Mouse (Mus musculus) adrenal gland, postnatal 10 days (tissue): ENCODE results near the gene Mitf. TPM values are rescaled to one million over a fixed set of nuclear protein-coding genes. Genes with fewer than 3 reads are reported as not detected.

Experiments
- DNase-seq: peaks from one replicate; pipeline ENCODE4 v3.0.0; 2021; ENCODE audit warnings: mixed read lengths
- total RNA-seq, 2 experiments: library from RNA; stranded (reverse); gene quantifications; 2 replicates each; pipeline ENCODE4 v1.2.3; 2021

Gene Mitf
- total RNA-seq, 2 experiments from 2014 or later = 5.3 to 6.9 TPM

GRCm38 (mm10) chr6:97882931-97883330, 76.1 kb downstream of the Mitf start:
- no peak for DNase-seq

GRCm38 (mm10) chr6:97883496-97883895, 76.6 kb downstream of the Mitf start:
- no peak for DNase-seq

- no peak for DNase-seq
Observed at GRCm38 (mm10) chr6:97884971-97885370, 78.1 kb downstream of the Mitf start.

DNA sequence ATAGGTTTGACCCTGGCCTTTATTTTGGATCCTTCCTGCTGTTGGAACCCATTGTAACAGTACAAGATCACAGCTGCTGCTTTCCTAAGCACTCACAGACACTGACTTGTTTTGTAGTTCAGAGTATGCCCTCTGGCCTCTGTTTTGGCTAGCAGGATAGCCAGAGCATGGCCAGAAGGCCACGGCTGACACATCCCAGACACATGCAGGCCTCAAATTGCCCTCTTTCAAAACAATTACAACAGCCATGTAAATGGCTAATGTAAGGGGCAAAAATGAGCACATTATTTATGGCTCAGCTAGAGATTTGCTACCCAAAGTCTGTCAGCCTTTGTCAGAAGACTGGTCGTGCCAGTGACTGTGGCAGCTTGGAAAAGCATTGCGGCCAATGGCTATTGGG, 78.8 kb downstream of the Mitf start:
- no peak for DNase-seq

DNA sequence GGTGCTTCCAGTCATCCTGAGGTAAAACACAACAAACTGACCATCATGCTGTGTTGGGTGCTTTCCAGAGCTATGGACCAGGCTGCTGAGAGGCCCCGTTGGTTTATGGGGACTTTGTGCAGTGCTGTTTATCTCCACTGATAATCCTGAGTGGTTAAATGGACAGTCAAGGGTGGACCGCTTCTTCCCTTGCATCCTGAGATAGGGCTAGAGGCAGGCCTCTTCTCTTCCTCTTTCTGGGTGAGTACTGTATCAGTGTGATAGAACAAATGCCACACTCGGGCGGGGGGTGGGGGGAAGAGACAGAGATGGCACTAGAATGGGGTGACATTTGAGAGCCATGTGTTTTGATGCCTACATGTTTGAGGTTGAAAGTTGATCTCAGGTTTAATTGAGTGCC, 81.0 kb downstream of the Mitf start:
- DNase-seq = no peak

DNA sequence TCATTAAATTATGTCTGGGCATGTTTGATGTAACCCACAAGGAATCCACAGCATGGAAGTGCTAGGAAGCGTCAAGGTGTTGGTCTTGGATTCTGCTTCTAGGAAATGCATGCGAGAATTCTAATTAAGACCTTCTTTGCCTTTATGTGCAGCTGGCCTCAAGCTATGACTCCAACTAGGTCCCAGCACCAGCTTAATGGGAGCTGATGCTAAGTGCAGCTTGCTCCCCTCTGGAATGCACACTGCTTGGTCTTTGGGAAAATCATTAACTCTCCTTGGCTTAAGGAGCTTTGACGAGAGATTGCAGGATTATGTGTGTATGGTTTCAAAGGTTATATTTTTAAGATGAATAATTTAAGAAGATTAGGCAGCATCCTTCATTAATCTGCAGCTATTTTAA, 81.7 kb downstream of the Mitf start:
- DNase-seq = no peak

- no peak for DNase-seq
Observed at GRCm38 (mm10) chr6:97893546-97893945, 86.7 kb downstream of the Mitf start.

- no peak for DNase-seq
Observed at GRCm38 (mm10) chr6:97897191-97897590, 90.3 kb downstream of the Mitf start.

DNA sequence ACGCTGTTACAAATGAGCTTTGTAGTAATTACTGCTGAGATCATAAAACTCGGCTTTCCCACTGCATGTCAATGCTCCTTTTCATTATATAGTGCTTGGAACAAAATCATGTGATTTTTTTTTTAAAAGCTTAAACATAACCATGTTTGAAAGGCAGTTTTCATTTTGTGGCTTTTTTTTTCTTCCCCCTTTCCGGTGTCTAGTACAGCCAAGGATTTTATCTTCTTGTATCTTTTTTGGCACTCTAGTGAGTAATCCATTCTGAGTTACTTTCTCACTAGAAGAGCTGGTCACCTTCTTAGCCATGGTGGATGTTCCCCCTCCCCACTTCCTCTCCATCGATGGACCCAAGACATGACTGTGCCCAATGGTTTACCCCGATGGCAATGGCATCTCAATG, 91.2 kb downstream of the Mitf start:
- DNase-seq = no peak

GRCm38 (mm10) chr6:97901561-97901960, 94.7 kb downstream of the Mitf start:
- DNase-seq = peak; percentile 78

- no peak for DNase-seq
Observed at GRCm38 (mm10) chr6:97902205-97902604, 95.4 kb downstream of the Mitf start.

DNA sequence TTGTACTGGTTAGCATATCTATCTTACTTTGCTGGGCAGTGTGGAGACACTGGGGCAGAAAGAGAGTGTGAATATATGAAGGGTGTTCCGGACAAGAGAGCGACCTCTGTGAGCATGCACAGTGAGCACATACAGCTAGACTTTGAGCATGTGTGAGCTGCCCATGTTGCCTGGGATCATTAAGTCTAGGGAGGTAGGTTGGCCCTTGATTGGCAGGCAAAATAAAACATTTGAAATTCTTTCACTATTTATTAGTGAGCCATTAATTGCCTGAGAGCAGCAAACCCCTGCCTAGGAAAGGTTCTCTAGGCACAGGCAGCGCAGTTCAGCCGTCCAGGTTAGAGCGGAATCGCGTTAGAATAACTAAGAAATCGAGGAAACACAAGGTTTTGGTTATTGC, 107.9 kb downstream of the Mitf start:
- DNase-seq = no peak

GRCm38 (mm10) chr6:97916386-97916903, 109.6 kb downstream of the Mitf start:
- peak; percentile 51 for DNase-seq

GRCm38 (mm10) chr6:97918051-97918450, 111.2 kb downstream of the Mitf start:
- DNase-seq = no peak

- DNase-seq = no peak
Observed at GRCm38 (mm10) chr6:97918481-97918880, 111.6 kb downstream of the Mitf start.

DNA sequence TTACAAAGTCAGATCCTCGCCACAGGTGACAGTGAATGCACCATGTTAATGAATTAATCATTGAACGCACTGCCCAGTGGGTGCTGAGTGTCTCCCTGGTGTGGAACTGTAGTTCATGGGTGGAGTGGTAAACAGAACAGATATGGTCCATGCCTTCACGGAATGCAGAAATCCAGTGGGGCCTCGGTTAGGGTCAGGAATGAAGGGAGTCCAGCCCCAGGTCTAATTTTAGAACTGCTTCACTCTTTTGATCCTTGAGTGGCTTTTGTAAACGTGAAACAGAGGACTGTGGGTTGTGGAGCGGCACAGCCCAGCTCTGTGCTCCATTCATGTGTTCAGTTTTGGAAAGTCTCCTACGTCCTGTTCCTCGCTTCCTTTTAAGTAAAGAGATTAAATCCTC, 112.4 kb downstream of the Mitf start:
- no peak for DNase-seq

DNA sequence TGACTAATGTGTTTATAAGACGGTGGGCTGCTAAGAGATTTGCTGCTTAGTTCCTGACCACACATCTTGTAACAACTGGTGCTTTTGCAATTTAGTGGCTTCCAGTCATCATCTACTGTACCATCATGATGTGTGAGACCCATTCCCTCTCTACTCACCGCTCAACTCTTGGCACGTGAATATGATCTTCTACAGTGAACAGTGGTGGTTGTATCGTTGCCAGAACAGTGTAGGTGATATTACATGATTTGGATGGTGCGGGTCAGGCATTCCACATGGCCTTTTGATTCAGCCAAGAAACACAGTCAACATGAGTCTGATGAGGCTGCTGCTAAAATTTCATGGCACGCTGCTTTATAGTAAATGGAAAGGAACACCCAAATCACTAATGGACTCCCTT, 114.7 kb downstream of the Mitf start:
- DNase-seq = no peak

DNA sequence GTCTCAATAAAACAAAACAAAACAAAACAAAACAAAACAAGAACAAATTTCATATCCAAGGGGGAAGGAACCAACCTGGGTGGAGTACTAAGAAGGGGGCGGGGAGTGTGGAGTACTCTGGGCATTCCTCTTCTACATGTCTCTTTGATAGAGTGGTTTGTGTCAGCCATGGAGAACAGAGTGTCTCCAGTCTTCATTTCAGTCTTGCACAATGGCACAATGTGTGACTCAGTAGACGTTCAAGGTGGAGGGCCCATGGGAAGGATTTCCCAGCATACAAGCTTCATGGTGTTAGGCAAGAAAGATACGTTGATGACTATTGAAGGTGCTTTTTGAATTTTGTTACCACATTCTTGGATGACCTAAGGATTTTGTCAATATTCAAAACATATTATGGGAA, 117.4 kb downstream of the Mitf start:
- no peak for DNase-seq

- no peak for DNase-seq
Observed at GRCm38 (mm10) chr6:97929051-97929450, 122.2 kb downstream of the Mitf start.

GRCm38 (mm10) chr6:97929466-97929865, 122.6 kb downstream of the Mitf start:
- no peak for DNase-seq

DNA sequence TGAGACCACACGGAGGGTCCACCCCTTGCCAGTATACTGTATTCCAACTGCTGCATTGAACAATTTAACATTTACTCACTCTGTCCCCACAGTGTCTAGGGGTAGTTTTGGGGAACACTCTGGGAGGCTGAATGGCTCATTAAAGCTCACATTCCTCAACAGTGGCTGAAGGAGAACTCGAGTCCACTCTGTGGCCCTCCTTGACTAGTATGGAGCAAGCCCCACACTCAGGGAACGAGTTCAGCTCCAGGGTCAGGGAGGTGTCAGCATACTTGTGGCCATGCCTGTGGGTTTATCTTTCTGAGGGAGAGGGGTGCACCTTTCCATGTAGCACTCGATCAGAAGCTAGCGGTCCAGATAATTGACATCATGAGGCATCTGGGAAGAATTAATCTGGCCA, 130.3 kb downstream of the Mitf start:
- DNase-seq = no peak

DNA sequence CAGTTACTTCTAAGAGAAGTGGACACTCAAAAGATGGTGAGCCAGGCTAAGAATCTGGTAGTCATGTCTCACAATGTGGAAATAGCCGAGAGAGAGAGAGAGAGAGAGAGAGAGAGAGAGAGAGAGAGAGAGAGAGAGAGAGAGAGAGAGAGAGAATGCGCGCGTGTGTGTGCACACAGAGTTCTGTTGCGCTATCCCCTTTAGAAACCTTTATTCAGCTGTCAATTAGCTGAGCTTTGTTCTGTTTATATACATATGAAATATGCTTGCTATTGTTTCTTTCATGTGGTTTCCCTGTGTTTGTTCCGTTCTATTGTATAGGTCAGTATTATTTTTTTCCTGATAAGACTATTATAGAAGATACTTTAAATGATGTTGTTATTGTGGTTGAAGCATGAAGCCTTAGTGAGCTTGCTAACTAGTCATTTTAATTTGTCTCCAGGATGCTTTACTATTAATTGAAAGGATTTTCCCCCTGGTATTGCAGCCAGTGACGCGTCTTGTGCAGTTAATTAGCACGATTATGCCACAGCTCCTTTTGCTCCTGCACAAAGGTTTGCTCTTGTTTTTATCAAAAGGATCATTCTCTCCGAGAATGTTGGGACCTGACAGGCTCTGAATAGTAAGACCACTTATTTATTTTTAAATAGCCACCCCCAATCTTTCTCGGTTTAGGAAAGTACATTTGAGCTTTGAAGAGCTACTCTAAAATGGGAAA, 131.2 kb downstream of the Mitf start:
- no peak for DNase-seq

DNA sequence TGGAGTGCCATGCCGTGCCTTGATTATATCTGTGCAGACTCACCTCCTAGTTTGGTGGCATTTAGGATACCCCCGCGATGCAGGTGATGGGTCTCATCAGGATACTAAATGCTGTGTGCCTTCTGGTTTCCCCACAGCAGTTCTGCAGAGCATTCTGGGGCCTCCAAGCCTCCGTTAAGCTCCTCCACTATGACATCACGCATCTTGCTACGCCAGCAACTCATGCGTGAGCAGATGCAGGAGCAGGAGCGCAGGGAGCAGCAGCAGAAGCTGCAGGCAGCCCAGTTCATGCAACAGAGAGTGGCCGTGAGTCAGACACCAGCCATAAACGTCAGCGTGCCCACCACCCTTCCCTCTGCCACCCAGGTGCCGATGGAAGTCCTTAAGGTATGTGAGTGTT, 134.1 kb downstream of the Mitf start:
- DNase-seq = no peak

GRCm38 (mm10) chr6:97950033-97950881, 143.4 kb downstream of the Mitf start:
- DNase-seq = no peak
